Mouse (Mus musculus) layer of hippocampus, adult 11-12 months (tissue): ENCODE data around the gene 1700020D05Rik.
A peak's percentile ranks its signal among the peaks of the same experiment; 100 is the strongest.

Source experiments
- DNase-seq: peaks from one replicate; pipeline ENCODE4 v3.0.0; 2022; ENCODE audit warnings: low spot score

1700020D05Rik gene

GRCm38 (mm10) chr19:5503687-5504086 lies at the start of gene 1700020D05Rik:
Gene 1700020D05Rik (minus strand): TSS chr19:5503787.
- DNase-seq, result no peak

GRCm38 (mm10) chr19:5547471-5548056 lies 44.0 kb upstream of the 1700020D05Rik start:
- no peak for DNase-seq

- no peak for DNase-seq
Observed at GRCm38 (mm10) chr19:5544031-5544430, 40.4 kb upstream of the 1700020D05Rik start.

GRCm38 (mm10) chr19:5543362-5543761 lies 39.8 kb upstream of the 1700020D05Rik start:
- DNase-seq, result no peak

- DNase-seq, result no peak
Observed at GRCm38 (mm10) chr19:5538786-5539185, 35.2 kb upstream of the 1700020D05Rik start.

GRCm38 (mm10) chr19:5532520-5532919 lies 28.9 kb upstream of the 1700020D05Rik start:
- no peak for DNase-seq

- no peak for DNase-seq
Observed at GRCm38 (mm10) chr19:5530138-5530524, 26.5 kb upstream of the 1700020D05Rik start.

- peak; percentile 94 for DNase-seq
Observed at GRCm38 (mm10) chr19:5529325-5530137, 25.9 kb upstream of the 1700020D05Rik start.

GRCm38 (mm10) chr19:5525204-5525603 lies 21.6 kb upstream of the 1700020D05Rik start:
- no peak for DNase-seq

GRCm38 (mm10) chr19:5518721-5519120 lies 15.1 kb upstream of the 1700020D05Rik start:
- no peak for DNase-seq

- peak; percentile 53 for DNase-seq
Observed at GRCm38 (mm10) chr19:5516906-5517505, 13.4 kb upstream of the 1700020D05Rik start.

GRCm38 (mm10) chr19:5515840-5516777 lies 12.5 kb upstream of the 1700020D05Rik start:
- no peak for DNase-seq

- no peak for DNase-seq
Observed at GRCm38 (mm10) chr19:5513005-5513349, 9.4 kb upstream of the 1700020D05Rik start.

- no peak for DNase-seq
Observed at GRCm38 (mm10) chr19:5512091-5513004, 8.8 kb upstream of the 1700020D05Rik start.

- DNase-seq, result no peak
Observed at GRCm38 (mm10) chr19:5511074-5511632, 7.6 kb upstream of the 1700020D05Rik start.

GRCm38 (mm10) chr19:5510031-5511026 lies 6.7 kb upstream of the 1700020D05Rik start, which contains the start of gene Snx32:
Gene Snx32 (minus strand): TSS chr19:5510538.
- DNase-seq, result peak; percentile 100

- no peak for DNase-seq
Observed at GRCm38 (mm10) chr19:5500330-5500875, 3.2 kb downstream of the 1700020D05Rik start.

- DNase-seq, result no peak
Observed at GRCm38 (mm10) chr19:5496052-5496370, 7.6 kb downstream of the 1700020D05Rik start.
